Mouse (Mus musculus): ENCODE measurements around the gene Hoxd3.

Hoxd3 gene

GRCm38 (mm10) chr2:74679596-74679971 is 32.1 kb upstream of the Hoxd3 start:
- DNase-seq: no peak

DNA sequence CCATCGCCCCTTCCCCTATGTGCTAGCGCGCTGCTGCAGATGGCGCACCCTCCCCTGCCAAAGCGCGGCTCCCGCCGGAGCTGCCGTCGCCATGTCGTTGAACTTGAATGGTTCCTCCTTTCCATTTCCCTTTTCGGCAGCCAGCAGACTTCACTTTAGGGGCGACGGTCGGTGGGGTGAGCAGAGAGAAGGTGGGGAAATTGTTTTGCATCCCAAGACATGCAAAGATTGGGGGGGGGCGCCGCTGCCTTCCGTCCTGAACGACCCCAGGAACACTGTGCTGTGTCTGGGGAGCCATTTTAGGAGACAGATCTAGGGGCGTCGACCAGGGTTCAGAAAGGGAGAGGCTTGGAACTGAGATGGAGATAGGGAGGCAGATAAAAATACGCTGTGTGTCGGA is 31.7 kb upstream of the Hoxd3 start:
- no peak for DNase-seq

- DNase-seq: no peak
These were observed 30.9 kb upstream of the Hoxd3 start for GRCm38 (mm10) chr2:74680561-74681398.

DNA sequence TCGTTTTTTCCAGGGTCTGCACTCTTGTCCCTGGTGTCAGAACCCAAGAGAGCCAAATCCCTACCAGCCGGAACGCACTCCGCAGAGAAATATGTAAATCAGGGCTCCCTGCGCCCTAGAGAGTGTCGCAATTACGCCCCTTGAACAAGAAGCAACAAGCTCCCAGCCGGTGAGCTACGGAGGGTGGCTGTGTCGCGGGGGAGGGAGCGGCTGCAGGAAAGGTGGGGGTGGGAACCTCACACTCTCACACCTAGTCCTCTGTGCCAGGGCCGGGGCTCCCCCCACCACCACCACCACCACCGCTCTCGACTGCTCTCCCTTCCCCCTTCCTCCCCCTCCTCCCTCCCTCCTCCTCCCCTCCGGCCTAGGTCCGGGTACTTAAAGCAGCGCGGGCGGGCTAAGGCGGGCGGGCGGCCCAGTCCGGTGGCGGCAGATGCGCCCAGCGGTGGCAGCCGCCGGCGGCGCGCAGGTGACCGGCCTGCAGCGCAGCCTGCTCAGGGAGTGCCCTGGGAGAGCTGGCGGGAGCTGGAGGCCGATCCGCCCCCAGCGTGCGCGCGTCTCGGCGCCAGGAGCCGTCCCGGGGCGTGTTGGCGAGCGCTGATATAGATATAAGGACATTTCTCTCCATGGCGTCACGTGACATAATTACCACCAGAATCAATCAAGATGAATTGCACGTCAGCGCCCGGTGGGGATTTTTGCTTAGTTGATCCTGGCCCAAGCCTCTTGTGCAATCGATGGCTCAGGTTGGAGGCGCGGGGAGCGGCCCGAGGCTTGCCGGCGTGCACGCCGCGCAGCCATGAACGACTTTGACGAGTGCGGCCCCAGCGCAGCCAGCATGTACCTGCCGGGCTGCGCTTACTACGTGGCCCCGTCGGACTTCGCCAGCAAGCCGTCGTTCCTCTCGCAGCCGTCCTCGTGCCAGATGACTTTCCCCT is 29.9 kb upstream of the Hoxd3 start:
- no peak for DNase-seq

DNA sequence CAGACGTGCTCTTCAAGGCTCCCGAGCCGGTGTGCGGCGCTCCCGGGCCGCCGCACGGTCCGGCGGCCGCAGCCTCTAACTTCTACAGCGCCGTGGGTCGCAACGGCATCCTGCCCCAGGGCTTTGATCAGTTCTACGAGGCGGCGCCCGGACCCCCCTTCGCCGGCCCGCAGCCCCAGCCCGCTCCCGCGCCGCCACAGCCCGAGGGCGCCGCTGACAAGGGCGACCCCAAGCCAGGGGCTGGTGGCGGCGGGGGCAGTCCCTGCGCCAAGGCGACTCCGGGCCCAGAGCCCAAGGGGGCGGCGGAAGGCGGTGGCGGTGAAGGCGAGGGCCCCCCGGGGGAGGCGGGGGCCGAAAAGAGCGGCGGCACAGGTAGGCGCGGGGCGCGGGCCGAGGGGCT is 28.9 kb upstream of the Hoxd3 start:
- DNase-seq: no peak

DNA sequence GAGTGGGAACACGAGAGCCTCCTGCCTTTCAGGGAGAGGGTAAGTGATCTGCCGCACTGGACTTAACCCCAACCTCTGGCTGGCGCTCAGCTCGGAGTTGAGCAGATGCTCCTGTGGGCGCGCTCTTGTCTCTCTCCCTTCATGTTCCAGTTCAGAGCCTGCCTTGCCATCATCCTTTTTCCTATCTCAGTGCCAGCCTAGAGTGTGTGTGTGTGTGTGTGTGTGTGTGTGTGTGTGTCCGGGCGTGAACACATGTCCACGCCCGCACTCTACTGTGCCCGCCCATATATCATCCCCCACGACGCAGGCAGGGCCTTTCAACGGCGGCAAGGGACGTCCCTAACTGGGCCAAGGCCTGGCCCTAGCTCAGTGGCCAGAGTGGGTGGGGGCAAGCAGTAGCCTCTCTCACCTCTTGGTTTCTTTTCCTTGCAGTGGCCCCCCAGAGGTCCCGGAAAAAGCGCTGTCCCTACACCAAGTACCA is 28.2 kb upstream of the Hoxd3 start:
- DNase-seq: no peak

DNA sequence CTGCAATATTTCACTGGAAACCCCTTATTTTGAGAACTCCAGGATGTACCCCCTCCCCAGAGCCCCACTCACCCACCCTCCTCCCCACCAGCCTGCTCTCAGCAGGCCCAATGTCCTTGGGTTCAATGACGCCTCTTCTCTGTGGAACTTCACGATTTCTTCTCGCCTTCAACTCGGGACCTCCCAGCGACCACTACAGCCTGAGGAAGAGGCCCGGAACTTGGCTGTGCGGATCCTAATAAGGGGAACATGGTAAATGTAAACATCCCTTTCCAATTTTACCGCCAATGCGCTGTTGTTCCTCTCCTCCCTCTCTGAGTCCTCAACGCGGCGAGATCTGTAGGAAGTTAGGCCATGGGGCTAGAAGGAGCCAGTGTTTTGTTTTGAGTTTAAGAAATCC is 27.6 kb upstream of the Hoxd3 start:
- DNase-seq: no peak

- DNase-seq: no peak
These were observed 26.6 kb upstream of the Hoxd3 start for GRCm38 (mm10) chr2:74685059-74685603.

DNA sequence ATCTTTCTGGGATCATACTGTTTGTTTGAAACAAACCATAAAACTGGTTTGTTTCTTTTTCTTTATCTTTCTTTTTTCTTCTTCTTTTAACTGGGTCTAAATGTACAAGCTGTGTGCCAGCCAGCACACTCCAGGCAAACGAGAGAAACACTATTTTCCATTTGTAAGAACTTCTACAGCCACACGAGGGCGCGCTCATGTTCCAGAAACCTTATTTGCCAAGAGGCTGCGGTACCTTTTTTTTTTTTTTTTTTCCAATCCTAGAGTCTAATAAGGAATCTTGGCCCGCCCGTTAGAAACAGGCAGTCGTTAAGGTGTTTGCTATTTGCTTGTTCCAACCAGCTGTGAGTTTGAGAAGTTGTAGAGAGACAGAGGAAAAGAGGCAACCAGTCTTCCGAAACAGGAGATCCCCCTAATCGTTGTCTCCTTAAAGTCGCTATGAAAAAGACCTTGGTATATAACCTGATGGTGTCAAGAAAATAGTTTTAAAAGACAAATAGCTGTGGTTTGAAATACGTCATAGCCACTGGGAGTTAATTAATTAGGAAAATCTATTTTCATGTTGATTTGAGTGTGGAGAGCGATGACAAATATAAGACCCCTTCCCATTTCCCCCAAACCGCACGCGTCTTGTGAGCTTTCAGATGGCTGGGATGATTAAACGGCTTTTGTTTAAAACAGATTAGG is 25.3 kb upstream of the Hoxd3 start:
- peak; percentile 81 for DNase-seq

GRCm38 (mm10) chr2:74686988-74687697 is 24.6 kb upstream of the Hoxd3 start:
- DNase-seq: no peak

DNA sequence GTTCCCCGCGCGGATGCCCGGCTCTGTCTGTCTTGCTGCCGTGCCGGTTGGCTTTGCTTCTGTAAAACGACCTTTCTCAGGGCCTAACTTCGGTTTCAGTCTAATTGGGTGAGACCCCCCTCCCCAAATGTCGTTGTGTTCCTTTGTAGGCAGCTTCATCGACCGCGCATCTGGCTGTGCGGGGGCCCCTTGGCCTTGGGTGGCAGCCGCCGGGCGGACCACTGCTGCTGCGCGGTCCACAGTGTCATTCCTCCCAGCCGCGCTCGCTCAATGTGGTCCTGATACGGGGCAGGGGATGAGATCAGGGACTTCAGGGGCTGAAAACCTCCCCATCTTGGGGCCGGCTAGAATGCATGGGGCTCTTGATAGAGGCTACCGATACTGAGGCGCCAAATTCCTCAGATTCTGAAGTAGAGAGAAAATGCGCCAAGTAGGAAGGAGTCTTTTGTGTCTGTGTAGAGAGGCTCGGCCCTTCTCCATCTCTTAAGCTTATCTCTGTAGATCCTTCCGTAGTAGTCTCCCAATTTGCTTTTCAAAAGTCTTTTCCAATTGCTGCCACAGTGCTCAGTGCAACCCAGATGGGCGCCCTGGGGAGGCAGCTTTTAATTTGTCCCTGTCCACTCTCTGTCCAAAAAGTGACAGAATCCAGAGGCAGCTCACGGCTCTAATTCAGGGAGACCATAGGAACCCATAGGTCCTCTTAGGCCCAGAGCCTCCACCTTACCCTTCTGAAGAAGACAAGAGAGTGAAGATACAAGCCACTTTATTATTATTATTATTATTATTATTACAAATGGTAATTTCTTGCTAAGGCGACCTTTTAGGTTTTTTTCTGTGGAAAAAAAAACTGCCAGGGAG is 23.8 kb upstream of the Hoxd3 start:
- no peak for DNase-seq

- no peak for DNase-seq
These were observed 22.7 kb upstream of the Hoxd3 start for GRCm38 (mm10) chr2:74688795-74689573.

- DNase-seq: no peak
These were observed 22.0 kb upstream of the Hoxd3 start for GRCm38 (mm10) chr2:74689574-74690337.

DNA sequence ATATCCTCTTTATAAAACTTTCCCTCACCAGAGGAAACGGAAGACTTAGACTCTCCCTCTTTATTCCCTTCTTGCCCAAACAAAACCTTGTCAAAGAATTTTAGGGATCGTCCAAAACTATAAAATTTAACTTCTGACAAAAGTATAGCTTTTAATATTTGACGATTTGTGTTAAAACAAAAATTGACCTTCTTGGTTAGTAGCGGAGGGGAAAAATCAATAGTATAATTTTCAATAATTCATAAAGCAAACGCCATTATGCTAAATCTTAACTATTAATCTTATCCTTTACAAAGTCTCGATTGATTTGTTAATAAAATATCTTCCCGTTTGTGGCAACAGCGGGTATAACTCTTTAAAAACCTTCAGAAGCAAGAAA is 21.4 kb upstream of the Hoxd3 start:
- no peak for DNase-seq

GRCm38 (mm10) chr2:74691022-74691951 is 20.4 kb upstream of the Hoxd3 start, which contains the start of gene Hoxd10:
Gene Hoxd10 (plus strand): TSS chr2:74691924.
- DNase-seq: no peak

DNA sequence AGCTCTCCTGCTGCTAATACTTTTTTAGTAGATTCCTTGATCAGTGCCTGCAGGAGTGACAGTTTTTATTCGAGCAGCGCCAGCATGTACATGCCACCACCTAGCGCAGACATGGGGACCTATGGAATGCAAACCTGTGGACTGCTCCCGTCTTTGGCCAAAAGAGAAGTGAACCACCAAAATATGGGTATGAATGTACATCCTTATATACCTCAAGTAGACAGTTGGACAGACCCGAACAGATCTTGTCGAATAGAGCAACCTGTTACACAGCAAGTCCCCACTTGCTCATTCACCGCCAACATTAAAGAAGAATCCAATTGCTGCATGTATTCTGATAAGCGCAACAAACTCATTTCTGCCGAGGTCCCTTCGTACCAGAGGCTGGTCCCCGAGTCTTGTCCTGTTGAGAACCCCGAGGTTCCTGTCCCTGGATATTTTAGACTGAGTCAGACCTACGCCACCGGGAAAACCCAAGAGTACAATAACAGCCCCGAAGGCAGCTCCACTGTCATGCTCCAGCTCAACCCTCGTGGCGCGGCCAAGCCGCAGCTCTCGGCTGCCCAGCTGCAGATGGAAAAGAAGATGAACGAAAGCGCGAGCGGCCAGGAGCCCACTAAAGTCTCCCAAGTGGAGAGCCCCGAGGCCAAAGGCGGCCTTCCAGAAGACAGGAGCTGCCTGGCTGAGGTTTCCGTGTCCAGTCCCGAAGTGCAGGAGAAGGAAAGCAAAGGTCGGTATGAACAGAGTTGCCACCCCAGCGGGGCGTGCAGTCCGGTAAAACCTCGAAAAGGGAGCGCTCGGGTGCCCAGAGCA is 19.5 kb upstream of the Hoxd3 start:
- no peak for DNase-seq

GRCm38 (mm10) chr2:74692808-74693431 is 18.8 kb upstream of the Hoxd3 start:
- DNase-seq: no peak

All from lung, postnatal 36 days (tissue).